Mouse (Mus musculus): ENCODE results near the gene Vps50.
"Not testable (repeated sequence)": the region's sequence is repeated elsewhere in the genome, so short reads cannot be mapped to it uniquely, and the experiment has no call there.

Vps50 gene

GRCm38 (mm10) chr6:3498162-3498848 is at the start of gene Vps50, which contains the start of gene Hepacam2:
Gene Vps50, plus strand, starts transcription at chr6:3498382.
Gene Hepacam2, minus strand, starts transcription at chr6:3498298.
- peak; percentile 93 to 96 for DNase-seq (ENCODE audit: low spot score in 2 of 2)

DNA sequence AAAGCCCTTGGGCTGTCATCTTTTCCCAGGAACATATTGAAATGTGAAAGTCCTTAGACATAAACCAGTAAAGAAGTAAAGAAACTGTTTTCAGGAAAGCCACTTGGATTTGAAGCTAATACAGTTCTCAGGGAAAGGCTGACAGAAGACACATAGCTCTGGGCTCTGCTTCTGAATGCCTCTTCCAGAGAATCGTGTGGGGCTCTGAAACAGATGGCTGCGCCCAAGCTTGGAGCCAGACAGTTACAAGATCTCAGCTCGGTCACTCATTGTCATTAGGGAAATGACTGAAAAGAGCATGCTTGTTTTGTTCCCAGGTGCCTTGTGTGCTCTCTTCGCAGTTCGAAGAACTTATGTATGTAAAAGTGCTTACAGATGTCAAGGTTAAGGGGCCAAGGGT is 43.8 kb upstream of the Vps50 start:
- DNase-seq (ENCODE audit: low spot score in 2 of 2): no peak

DNA sequence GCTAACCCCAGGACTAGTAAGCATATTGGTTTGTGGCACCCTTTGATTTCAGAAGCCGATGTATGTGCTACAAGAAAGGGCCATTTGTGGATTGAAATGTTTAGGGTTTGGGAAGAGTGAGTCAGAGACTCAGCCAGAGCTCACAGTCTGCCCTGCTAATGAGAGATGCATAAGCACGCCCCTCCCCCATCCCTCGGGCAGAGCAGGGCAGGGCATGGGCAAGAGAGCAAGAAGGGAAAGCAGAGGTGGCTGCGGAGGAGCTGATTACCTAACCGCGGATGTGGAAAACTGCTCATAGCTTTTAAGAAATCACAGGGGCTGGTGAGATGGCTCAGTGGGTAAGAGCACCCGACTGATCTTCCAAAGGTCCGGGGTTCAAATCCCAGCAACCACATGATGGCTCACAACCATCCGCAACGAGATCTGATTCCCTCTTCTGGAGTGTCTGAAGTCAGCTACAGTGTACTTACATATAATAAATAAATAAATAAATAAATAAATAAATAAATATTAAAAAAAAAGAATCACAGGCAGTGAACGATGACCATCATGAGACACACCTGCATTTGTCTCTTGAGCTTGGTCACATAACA is 42.1 kb upstream of the Vps50 start:
- DNase-seq (ENCODE audit: low spot score in 2 of 2): peak in 1 of 2 experiments; percentile 25

DNA sequence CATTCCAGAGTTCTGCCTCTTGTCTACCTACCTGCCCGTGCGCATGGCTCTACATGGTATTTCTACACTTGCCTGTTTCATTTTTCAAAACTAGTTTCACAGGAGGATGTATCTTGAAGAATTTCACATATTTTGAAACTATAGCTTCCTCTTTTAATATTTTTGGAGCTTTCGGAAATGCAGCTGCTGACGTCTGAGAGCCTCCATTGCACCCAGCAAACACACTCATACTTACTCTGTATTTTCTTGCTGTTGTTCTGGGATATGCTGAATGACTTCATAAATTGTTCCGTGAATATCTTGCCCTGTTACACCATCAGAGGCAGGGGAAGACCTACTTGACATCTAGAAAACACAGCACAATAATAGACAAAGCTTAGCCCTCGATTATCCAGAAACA is 35.2 kb upstream of the Vps50 start:
- DNase-seq (ENCODE audit: low spot score in 2 of 2): no peak

DNA sequence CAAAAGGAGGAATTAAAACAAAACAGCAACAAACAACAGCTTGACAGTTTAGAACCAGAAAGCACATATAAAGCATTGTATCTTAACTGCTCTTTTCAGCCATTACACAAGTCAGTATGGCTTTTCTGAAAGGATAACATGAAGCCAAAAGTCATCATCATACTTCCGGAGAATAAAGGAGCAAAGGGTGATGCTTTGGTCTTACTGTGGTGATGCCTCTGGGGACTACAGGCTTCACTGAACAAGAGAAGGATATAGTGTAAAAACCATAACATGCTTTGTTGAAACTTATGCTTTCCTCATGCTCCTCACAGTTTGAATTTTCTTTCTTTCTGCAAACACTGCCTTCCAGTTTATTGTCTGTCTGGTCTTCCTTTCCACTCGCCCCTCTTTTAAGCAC is 34.6 kb upstream of the Vps50 start:
- DNase-seq (ENCODE audit: low spot score in 2 of 2): no peak

DNA sequence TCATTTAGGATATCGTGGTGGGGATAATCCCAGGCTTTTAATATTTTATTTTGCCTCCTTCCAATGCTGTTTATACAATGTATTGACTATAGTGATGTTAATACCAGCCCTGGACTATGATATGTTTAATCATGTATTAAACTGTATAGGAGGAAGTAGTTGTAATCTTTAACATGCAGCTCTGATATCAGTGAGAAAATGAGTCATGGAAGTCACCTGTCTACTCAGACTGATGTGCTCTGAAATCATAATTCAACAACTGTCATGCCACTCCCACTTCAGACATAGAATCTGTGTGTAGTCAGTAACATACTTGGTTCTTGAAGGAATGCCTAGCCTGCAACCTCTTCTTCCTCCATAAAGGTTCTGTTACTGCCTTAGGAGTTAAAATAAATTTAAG is 29.6 kb upstream of the Vps50 start:
- no peak for DNase-seq (ENCODE audit: low spot score in 2 of 2)

DNA sequence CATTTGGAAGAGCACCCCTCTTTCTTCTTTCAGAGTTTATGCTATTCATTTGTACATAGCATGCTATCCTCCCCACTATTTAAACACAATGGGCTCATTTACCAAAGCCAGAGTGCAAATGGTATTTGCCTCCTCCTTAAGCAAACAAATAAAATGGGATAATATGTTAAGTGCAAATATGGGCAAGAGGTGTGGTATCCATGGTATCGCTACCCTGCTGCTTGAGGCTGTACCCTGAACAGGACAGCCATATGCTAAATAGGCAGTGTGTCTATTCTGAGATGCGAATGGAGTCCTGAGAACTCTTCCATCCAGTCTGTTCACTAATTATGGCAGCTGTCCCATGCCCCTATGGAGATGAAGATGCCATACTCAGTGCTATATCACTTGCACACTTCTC is 27.5 kb upstream of the Vps50 start:
- no peak for DNase-seq (ENCODE audit: low spot score in 2 of 2)

DNA sequence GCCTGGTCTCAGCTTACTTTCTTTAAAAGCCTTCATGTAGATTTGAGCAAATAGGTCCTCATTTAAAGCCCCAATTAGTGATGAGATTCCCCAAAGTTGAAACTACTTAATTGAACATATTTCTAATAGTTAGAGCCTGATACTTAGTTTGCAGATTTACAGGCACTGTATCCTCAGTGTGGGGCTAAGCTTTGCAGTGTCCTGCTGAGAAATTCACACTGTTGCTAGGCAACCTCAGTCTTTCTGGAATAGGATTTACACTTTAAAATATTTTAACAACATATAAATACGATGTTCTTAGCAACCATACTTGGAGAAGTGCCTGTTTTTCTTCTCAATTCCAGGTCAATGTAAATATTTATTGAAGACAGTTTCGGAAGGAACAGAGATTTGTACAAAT is 21.9 kb upstream of the Vps50 start:
- no peak for DNase-seq (ENCODE audit: low spot score in 2 of 2)

- DNase-seq (ENCODE audit: low spot score in 2 of 2): no peak
These were observed 18.3 kb upstream of the Vps50 start for GRCm38 (mm10) chr6:3479853-3480252.

GRCm38 (mm10) chr6:3481705-3482104 is 16.5 kb upstream of the Vps50 start:
- no peak for DNase-seq (ENCODE audit: low spot score in 2 of 2)

- no peak for DNase-seq (ENCODE audit: low spot score in 2 of 2)
These were observed 13.0 kb upstream of the Vps50 start for GRCm38 (mm10) chr6:3485133-3485532.

GRCm38 (mm10) chr6:3487355-3487754 is 10.8 kb upstream of the Vps50 start:
- no peak for DNase-seq (ENCODE audit: low spot score in 2 of 2)

DNA sequence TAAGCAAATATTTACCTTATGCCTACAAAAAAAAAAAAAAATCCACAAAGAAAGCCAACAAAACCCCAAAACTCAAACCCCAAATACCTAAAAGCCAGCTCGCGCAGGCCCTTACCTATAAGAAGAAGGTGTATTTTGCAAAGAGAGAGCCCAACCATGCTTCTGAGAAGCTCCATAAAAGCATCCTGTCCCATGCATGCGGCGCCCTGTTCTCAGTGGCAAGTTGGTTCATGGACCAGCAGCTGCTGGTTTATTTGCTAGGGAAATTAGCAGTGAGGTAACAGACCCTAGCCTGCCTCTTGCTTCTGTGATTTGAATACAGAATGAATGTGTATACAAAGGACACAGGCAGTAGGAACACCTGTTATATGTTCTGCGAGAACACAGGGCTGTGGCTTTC is 3.9 kb upstream of the Vps50 start:
- DNase-seq (ENCODE audit: low spot score in 2 of 2): no peak

DNA sequence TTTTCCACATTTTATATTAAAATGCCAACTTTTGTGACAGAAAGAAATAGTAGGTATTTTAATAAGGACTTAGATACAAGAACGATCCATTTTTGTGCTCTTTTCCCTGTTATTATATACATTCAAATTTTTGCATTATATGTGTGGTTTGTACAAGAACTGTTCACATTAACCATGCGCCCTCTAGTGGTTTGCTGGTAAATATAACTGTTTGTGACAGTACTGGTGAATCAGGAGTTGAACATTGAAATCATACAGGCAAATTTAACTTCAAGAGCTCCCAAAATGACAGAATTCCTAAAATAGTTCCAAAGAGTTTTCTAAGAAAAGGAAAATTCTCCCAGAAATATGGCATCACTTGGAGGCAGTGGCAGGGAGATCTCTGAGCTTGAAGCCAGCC is 2.0 kb upstream of the Vps50 start:
- DNase-seq (ENCODE audit: low spot score in 2 of 2): peak; percentile 52 to 56

DNA sequence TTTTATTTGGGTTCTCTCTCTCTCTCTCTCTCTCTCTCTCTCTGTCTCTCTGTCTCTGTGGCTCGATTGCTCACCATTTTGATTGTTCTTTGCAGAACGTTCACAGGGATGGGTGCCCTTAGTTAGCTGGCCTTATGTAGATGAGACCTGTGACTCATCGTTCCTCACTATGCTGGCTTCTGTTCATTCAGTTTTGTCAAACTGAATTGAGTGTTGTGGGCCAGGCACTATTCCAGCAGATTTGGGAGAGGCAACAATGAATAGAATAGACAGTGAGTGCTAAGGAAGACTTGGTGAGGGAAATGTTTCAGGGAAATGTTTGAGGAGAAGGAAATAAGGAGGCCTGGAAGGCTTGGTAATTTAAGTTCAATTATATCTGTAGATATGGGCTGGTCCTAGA is 2.1 kb downstream of the Vps50 start:
- no peak for DNase-seq (ENCODE audit: low spot score in 2 of 2)

GRCm38 (mm10) chr6:3505289-3505688 is 7.1 kb downstream of the Vps50 start:
- DNase-seq (ENCODE audit: low spot score in 2 of 2): no peak

GRCm38 (mm10) chr6:3507078-3507477 is 8.9 kb downstream of the Vps50 start:
- no peak for DNase-seq (ENCODE audit: low spot score in 2 of 2)

GRCm38 (mm10) chr6:3508151-3508550 is 10.0 kb downstream of the Vps50 start:
- DNase-seq (ENCODE audit: low spot score in 2 of 2): not testable (repeated sequence)

DNA sequence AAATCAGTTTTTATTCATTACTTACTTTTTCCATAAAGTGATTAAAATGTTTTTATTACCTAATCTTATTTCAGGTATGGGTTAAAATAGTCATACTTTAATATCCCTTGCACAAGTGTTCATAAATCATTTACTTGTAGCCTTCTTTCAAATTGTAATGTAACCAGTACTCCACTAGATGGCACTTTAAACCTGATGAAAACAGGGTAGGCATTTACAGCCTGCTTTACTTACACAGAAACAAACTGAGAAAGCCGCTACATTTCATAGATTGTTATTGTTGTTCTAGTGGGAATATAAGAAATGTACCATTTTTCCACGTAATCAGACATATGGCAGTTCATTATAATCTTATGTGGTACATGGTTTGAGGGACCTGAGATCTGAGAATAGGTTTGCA is 11.6 kb downstream of the Vps50 start:
- no peak for DNase-seq (ENCODE audit: low spot score in 2 of 2)

DNA sequence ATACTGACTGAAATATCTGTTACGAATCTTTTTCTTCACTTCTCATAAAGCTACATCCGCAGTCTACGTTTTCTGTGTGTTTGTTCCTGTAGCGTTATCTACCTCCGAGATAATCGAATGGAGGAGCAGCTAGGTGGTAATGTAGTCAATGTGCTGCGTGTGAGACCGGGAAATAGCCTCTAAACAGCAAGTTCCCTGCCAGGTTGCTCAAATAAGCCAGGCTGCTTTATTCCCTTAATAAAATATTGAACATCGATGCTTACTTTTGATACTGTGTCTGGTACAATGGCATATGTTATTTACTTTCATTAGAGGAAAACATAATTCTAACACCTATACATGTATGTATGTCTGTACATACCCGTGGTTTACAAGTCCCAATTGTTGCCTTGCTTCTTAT is 12.9 kb downstream of the Vps50 start:
- DNase-seq (ENCODE audit: low spot score in 2 of 2): no peak

- DNase-seq (ENCODE audit: low spot score in 2 of 2): no peak
These were observed 13.4 kb downstream of the Vps50 start for GRCm38 (mm10) chr6:3511612-3512011.

DNA sequence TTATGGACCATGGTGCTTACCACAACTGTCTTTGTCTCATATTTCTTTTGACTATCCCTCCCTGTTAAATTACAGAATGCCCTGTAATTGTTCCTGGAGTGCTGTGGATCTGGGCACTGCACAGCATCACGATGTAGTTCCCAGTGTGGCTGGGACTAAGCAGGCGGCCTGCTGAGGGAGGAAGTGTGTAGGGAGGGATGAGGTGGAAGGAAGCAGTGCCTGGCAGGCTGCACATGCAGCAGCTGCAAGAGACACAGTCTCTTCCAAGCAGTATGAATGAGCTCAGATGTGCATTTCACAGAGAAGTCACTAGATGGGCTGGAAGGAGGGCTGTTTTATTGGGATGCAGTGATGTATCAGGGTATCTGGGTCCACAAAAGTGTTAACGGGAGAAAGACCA is 14.4 kb downstream of the Vps50 start:
- DNase-seq (ENCODE audit: low spot score in 2 of 2): peak; percentile 57 to 65

DNA sequence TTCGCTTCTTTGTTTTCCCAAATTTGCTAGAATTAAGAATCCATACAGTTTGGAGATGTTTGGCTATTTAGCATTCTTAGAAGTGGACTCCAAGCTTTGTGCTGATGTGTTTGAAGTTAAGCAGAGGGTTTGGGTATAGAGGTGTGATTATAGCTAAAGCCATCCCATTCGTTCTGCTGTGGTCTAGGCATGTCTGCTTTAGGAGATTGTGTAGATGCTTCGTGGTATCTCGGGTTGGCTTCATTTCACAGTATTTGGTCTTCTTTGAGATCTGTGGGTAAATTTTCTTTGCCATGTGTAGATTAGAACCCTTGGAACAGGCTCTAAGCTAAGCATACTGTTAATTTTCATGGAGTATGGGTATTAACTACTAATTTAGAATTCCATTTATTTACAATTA is 30.0 kb downstream of the Vps50 start:
- no peak for DNase-seq (ENCODE audit: low spot score in 2 of 2)

- DNase-seq (ENCODE audit: low spot score in 2 of 2): no peak
These were observed 33.3 kb downstream of the Vps50 start for GRCm38 (mm10) chr6:3531445-3531844.

Data from right cerebral cortex, postnatal 10 days (tissue).